Mouse (Mus musculus) CD8-positive naive resting alpha-beta T cell, adult 2 months (primary cell): Measurements from ENCODE around the gene Ulk1.
"Not testable (repeated sequence)": the region's sequence is repeated elsewhere in the genome, so short reads cannot be mapped to it uniquely, and the experiment has no call there.

ENCODE experiments used
- DNase-seq, 2 experiments: peaks; one replicate each; pipeline ENCODE4 v3.0.0; 2022; ENCODE audit warnings: low read depth in 2 of 2, low spot score in 2 of 2

Ulk1 gene

GRCm38 (mm10) chr5:110804012-110804743 lies 5.7 kb downstream of the Ulk1 start:
- no peak for DNase-seq

DNA sequence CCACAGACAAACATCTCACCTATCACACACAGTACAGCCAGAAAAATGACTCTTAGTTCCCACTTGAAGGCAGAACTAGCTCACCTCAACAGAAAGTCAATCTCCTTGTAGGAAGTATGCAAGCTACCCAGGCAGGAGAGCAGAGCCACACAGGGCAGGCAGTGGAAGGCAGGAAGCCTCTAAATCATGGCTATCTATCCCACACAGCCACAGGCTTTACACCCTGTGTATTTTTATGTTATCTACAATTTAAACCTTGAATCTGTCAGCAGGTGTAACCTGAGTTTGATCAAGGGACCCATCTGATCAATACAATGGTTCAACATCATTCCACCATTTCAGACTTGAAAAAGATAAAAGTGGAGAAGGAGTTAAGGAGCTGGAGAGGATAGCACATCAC lies 7.1 kb downstream of the Ulk1 start:
- DNase-seq: no peak

DNA sequence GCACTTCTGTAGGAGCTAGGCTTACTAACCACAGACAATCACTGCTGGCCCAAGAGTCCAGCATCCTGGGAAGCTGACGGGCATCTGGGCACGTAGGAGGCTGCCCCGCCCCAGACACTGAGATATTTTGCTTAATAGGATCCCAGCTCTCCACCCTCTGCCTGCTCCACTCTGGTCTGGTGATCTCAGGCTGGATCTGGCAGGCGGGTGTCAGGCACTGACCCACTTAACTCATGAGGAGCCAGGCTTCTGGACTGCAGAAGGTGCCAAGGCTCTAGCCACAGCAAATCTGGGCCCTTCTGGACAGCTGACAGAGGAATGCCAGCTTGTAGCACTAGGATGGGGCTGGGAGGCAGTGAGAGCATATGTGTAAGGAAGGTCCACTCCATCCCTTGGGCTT lies 7.7 kb downstream of the Ulk1 start:
- DNase-seq: no peak

- DNase-seq: no peak
These were observed 8.8 kb downstream of the Ulk1 start for GRCm38 (mm10) chr5:110801036-110801624.

- DNase-seq: no peak
These were observed 12.2 kb downstream of the Ulk1 start for GRCm38 (mm10) chr5:110797696-110798095.

DNA sequence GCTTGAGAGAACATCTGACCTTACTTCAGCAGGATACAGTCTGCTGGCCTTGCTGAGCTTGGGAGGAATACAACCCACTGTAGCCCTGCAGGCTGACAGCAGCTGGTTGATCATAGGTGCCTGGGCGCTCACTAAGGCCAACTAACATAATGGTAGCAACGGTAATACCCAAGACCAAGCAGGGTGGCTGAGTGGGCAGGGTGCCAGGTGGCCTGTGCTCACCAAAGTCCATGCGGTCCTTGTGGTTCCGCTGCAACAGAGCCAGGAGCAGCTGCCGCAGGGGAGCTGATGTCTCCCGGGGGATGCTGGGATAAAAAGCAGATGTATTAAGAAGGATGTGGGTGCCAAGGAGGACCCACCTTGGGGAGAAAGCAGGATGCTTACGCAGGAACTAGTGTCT lies 15.5 kb downstream of the Ulk1 start:
- DNase-seq: no peak

GRCm38 (mm10) chr5:110788684-110789083 lies 21.2 kb downstream of the Ulk1 start:
- DNase-seq: peak; percentile 32 to 48

- no peak for DNase-seq
These were observed 23.6 kb downstream of the Ulk1 start for GRCm38 (mm10) chr5:110786081-110786835.

DNA sequence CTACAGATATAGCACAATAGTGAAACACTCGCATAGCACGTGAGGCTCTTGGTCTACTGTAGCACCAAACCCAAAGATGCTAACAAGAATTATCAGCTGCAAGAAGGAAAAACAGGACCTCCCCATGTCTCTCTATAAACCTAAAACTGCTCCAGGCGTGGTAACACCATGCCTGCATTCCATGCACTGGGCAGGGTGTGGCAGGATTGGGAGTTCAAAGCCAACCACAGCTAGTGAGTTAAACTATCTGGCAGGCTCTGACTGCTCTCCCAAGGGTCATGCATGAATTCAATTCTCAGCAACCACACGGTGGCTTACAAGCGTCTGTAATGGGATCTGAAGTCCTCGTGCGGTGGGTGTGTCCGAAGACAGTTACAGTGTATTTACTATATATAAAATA lies 26.7 kb downstream of the Ulk1 start:
- no peak for DNase-seq

GRCm38 (mm10) chr5:110781529-110782238 lies 28.2 kb downstream of the Ulk1 start:
- DNase-seq: no peak

- DNase-seq: no peak
These were observed 29.0 kb downstream of the Ulk1 start for GRCm38 (mm10) chr5:110780761-110781528.

DNA sequence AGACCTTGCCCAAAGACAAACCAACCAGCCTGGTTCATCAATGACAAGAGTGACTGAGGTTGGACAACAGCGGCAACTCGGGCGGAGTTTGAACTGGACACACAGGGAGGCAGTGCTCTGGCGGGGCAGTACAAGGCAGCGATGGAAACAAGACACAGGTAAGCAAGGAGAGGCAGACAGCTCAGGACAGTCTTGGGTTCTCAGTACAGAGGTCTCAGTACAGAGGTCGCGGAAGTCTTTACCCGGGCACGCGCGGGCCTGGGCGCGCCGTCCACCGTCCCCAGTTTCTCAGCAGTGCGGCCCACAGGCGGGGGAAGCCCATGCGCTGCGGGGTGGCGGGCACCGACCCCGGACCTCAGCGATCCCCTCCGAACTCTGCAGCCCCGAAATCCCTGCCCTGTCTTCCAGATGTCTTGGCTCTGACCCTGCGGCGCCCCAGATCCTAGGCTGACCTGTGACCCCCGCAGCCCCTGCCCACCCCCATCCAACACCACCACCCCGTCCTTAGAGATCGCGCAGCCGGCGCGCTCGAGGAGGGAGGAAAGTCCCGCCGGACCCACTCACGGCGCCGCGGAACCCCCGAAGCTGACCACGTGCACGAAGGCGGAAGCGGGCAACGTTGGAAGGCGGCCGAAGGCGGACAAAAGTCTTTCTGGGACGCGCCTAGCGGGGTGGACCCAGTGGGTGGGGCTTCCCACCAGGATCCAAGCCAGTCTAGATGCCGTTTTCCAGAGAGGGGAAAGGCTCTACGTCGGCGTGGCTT lies 29.7 kb downstream of the Ulk1 start, which contains the start of gene Pus1:
Pus1 (minus strand) TSS at position 662 of the 763 bp plus-strand sequence.
- DNase-seq: peak; percentile 62 to 69

DNA sequence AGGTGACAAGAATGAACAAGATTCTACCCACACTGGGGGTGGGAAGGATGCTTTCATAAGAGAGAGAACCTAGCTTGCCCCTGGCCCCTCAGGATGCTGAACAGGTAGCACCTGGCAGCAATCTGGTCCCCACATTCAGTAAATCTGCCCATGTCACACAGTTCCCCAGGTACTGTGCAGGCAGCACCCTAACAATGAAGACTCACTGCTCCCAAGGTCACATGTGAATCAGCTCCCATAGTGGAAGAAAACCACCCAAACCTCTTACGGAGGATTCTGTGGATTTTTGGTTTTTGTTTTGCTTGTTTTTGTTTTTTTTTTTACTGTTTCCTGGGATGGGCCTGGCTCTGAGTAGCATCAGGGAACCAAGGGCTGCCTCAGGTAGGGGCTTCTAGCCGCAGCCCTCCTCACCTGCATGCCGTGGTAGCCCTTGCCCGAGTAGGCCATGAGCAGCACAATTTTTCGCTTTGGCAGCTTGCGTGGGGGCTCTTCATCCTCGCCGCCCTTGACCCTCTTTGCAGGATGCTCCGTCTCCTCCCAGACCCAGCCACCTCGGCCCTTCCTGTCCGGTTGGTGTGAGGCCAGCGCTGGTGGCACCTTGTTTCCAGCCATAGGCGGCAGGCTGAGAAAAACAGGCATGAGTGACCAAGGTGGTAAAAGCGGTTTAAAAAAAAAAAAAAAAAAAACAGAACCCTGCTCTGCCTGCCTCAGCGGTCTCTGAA lies 30.5 kb downstream of the Ulk1 start:
- DNase-seq: no peak

GRCm38 (mm10) chr5:110778263-110778662 lies 31.6 kb downstream of the Ulk1 start:
- DNase-seq: no peak

GRCm38 (mm10) chr5:110776141-110776540 lies 33.8 kb downstream of the Ulk1 start:
- no peak for DNase-seq

GRCm38 (mm10) chr5:110774511-110774910 lies 35.4 kb downstream of the Ulk1 start:
- DNase-seq: no peak

GRCm38 (mm10) chr5:110772945-110773344 lies 37.0 kb downstream of the Ulk1 start:
- DNase-seq: not testable (repeated sequence)

DNA sequence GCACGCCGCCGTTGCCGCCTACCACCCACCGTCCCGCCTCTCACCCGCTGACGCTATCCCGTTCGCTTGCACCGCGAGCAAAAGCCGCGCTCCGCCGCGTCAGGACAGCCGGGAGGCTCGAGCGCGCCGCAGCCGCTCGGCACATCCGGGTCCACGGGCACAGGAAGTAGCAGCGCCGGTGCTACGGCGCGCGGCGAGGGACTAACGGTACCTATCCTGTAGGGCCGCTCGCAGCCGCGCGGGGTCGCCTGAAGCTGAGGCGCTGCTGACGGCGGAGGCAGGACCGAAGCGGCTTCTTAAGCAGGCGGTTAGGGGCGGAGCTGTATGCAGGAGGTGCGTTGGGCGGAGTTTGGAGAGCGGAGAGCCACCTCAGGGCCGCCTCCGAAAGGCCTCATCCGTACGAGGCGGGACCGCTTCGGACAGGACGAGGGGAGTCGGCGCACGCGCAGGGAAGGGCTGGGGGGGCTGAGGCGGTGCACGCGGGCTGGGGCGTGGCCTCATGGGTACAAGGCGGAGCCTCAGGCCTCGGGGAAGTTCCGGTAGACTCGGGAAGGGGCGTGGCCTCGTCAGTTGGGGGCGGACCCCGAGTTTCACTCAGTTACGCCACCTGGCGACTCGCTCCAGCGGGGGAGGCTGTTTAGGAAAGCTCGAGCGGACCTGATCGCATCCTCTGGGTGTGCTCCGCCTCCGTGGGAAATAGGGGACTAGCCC lies 39.3 kb downstream of the Ulk1 start, which contains the start of gene Ep400:
Ep400 (minus strand) TSS at position 270 of the 711 bp plus-strand sequence.
- DNase-seq: peak; percentile 100
